Mouse (Mus musculus) thymus, postnatal 10 days (tissue): ENCODE measurements around the gene Arhgef19.

ENCODE experiments used
- DNase-seq, 2 experiments: peaks; one replicate each; pipeline ENCODE4 v3.0.0; 2021; ENCODE audit warnings: low spot score in 2 of 2

Gene Arhgef19

GRCm38 (mm10) chr4:141284486-141284885 is 45.2 kb downstream of the Arhgef19 start:
- DNase-seq = no peak

- no peak for DNase-seq
Measured at GRCm38 (mm10) chr4:141285128-141285527, 45.8 kb downstream of the Arhgef19 start.

- DNase-seq = no peak
Measured at GRCm38 (mm10) chr4:141286860-141287517, 47.7 kb downstream of the Arhgef19 start.

- DNase-seq = no peak
Measured at GRCm38 (mm10) chr4:141287518-141288004, 48.3 kb downstream of the Arhgef19 start.

- DNase-seq = no peak
Measured at GRCm38 (mm10) chr4:141288152-141288551, 48.9 kb downstream of the Arhgef19 start.

GRCm38 (mm10) chr4:141291571-141292375 is 52.5 kb downstream of the Arhgef19 start:
- DNase-seq = peak in 1 of 2 experiments; percentile 7

GRCm38 (mm10) chr4:141295774-141296186 is 56.5 kb downstream of the Arhgef19 start:
- DNase-seq = peak; percentile 37 to 44

- no peak for DNase-seq
Measured at GRCm38 (mm10) chr4:141297934-141298333, 58.6 kb downstream of the Arhgef19 start.

GRCm38 (mm10) chr4:141299356-141299755 is 60.1 kb downstream of the Arhgef19 start:
- DNase-seq = no peak

- DNase-seq = no peak
Measured at GRCm38 (mm10) chr4:141300196-141300595, 60.9 kb downstream of the Arhgef19 start.

- DNase-seq = no peak
Measured at GRCm38 (mm10) chr4:141301116-141301553, 61.8 kb downstream of the Arhgef19 start, which contains the start of gene Epha2. Gene Epha2, plus strand, starts transcription at chr4:141301240.

- peak in 1 of 2 experiments; percentile 27 for DNase-seq
Measured at GRCm38 (mm10) chr4:141301591-141302427, 62.5 kb downstream of the Arhgef19 start.

- no peak for DNase-seq
Measured at GRCm38 (mm10) chr4:141302428-141303401, 63.4 kb downstream of the Arhgef19 start.

- no peak for DNase-seq
Measured at GRCm38 (mm10) chr4:141303402-141304222, 64.3 kb downstream of the Arhgef19 start.

- DNase-seq = no peak
Measured at GRCm38 (mm10) chr4:141304223-141304611, 64.9 kb downstream of the Arhgef19 start.

GRCm38 (mm10) chr4:141306057-141306456 is 66.8 kb downstream of the Arhgef19 start:
- no peak for DNase-seq
